Mouse (Mus musculus) monocyte, adult 59 days (primary cell): ENCODE results near the gene Serpinb6e. TPM values are rescaled to one million over a fixed set of nuclear protein-coding genes. Genes with fewer than 3 reads are reported as not detected.

ENCODE experiments used
- total RNA-seq, 2 experiments: library from RNA; stranded (reverse); gene quantifications; one replicate each; pipeline ENCODE4 v1.2.4; 2023

Gene Serpinb6e
- not detected for total RNA-seq

GRCm38 (mm10) chr13:33843308-33843707 is at the start of gene Serpinb6e:
TSS of gene Serpinb6e (minus strand) at chr13:33843408.

Other genes with a start within 250 kb of the Serpinb6e start
- not detected for gene Serpinb6d, start 182.0 kb downstream of the Serpinb6e start, total RNA-seq
- not detected for gene Serpinb6c, start 62.3 kb upstream of the Serpinb6e start, total RNA-seq
- gene Nqo2, start 121.3 kb upstream of the Serpinb6e start, total RNA-seq: 10 to 100 TPM; 17.8 to 18.4 TPM
- 100 to 1,000 TPM; 100 to 102 TPM for gene Ripk1, start 159.0 kb upstream of the Serpinb6e start, total RNA-seq
- 10 to 100 TPM; 72.6 to 78.2 TPM for gene Serpinb6a, start 159.4 kb upstream of the Serpinb6e start, total RNA-seq
- 10 to 100 TPM; 18.8 to 19.2 TPM for gene Bphl, start 194.2 kb upstream of the Serpinb6e start, total RNA-seq
- gene Tubb2a, start 234.6 kb upstream of the Serpinb6e start, total RNA-seq: 10 to 100 TPM; 46.4 to 47.4 TPM